Mouse (Mus musculus): ENCODE results near the gene Eml3.

- no peak for TF ChIP-seq CTCF (IDR thresholded peaks at IDR 0.05; ENCODE audit: low read depth, low read length)
- TF ChIP-seq POLR2A (IDR thresholded peaks at IDR 0.05; ENCODE audit: extremely low read depth, insufficient read depth, low read length), result no peak
Observed at GRCm38 (mm10) chr19:8985891-8986290, 56.5 kb downstream of the Eml3 start.

All from liver, adult 2 months (tissue).